Mouse (Mus musculus) small intestine, adult 2 months (tissue): ENCODE results near the gene Dmpk. TPM values are rescaled to one million over a fixed set of nuclear protein-coding genes. Genes with fewer than 3 reads are reported as not detected.

ENCODE experiments used
- H3K27ac ChIP-seq: fragments of 200-500 bp; 2 replicates; pipeline ENCODE4 v1.5.1; 2012; ENCODE audit warnings: low read depth, low read length, control low read depth, inconsistent platforms; ENCODE audit not compliant: insufficient read depth
- H3K27me3 ChIP-seq: fragments of 200-500 bp; 2 replicates; pipeline ENCODE4 v1.6.1; 2012; ENCODE audit warnings: mild to moderate bottlenecking, moderate library complexity, low read length, inconsistent platforms; ENCODE audit not compliant: control insufficient read depth, insufficient read depth
- H3K36me3 ChIP-seq: fragments of 200-500 bp; 2 replicates; pipeline ENCODE4 v1.6.1; 2012; ENCODE audit warnings: mild to moderate bottlenecking, low read length, control low read depth, inconsistent platforms; ENCODE audit not compliant: control insufficient read depth, insufficient read depth
- H3K4me1 ChIP-seq: fragments of 200-500 bp; 2 replicates; pipeline ENCODE4 v1.6.1; 2012; ENCODE audit warnings: low read length, inconsistent platforms, mixed read lengths; ENCODE audit not compliant: control insufficient read depth, insufficient read depth, insufficient read length
- H3K4me3 ChIP-seq: fragments of 200-500 bp; 2 replicates; pipeline ENCODE4 v1.5.1; 2012; ENCODE audit warnings: low read depth, mild to moderate bottlenecking, control low read depth, inconsistent platforms, low read length, moderate library complexity
- CTCF ChIP-seq: fragments of 200-500 bp; IDR thresholded peaks from 2 replicates; pipeline ENCODE4 v1.5.1; 2012; ENCODE audit warnings: low read depth, mild to moderate bottlenecking, control low read depth, inconsistent platforms, low read length, moderate library complexity, mixed read lengths; ENCODE audit not compliant: insufficient replicate concordance, insufficient read length; ENCODE audit errors: extremely low read depth
- POLR2A ChIP-seq: fragments of 200-500 bp; IDR thresholded peaks from 2 replicates; pipeline ENCODE4 v1.6.1; 2012; ENCODE audit warnings: low read depth, mild to moderate bottlenecking, control low read depth, inconsistent platforms, low read length, moderate library complexity
- WGBS: fragments of 180-500 bp; shearing (Covaris S2); methylation state at CpG from one replicate; pipeline ENCODE4 v1.1.7; 2018; 5-methylcytosine and 5-hydroxymethylcytosine counted together
- polyA plus RNA-seq: library from polyadenylated mRNA; depleted of rRNA; stranded (reverse); fragments of >200 nt; gene quantifications from 2 replicates; pipeline ENCODE4 v1.2.3, GENCODE M21; 2012

Gene Dmpk
- polyA plus RNA-seq, 1 experiment, result 353 TPM

GRCm38 (mm10) chr7:19075723-19076585, 7.7 kb upstream of the Dmpk start, which contains the start of gene Dmwd:
Gene Dmwd, plus strand, starts transcription at chr7:19076227.
- Histone ChIP-seq H3K36me3 (no peaks in the 10 kb centered on the region), H3K4me1 (peaks cover 10% of the 10 kb centered on the region), H3K4me3 (peak within 1 kb of the TSS; percentile 62), H3K27me3 (peaks cover 6% of the 10 kb centered on the region; the same call in 1 of the 2 replicates), H3K27ac (no peak within 1 kb of the TSS)
- no peak for TF ChIP-seq POLR2A
- TF ChIP-seq CTCF, result no peak
- under 1% methylated on average over 84 of the region's 91 CpGs for WGBS

- TF ChIP-seq POLR2A, result no peak
- TF ChIP-seq CTCF, result no peak
- Histone ChIP-seq H3K27ac (no peak overlapping the region), H3K4me3 (peak overlapping the region; percentile 62), H3K36me3 (no peaks in the 10 kb centered on the region), H3K27me3 (peaks cover 6% of the 10 kb centered on the region; the same call in 1 of the 2 replicates), H3K4me1 (peaks cover 10% of the 10 kb centered on the region)
- WGBS, result 5% methylated on average over 22 of the region's 22 CpGs
These were observed 7.1 kb upstream of the Dmpk start for GRCm38 (mm10) chr7:19076586-19076991.

- Histone ChIP-seq H3K27me3 (peaks cover 6% of the 10 kb centered on the region), H3K36me3 (no peaks in the 10 kb centered on the region), H3K4me1 (peaks cover 10% of the 10 kb centered on the region), H3K4me3 (no peak overlapping the region), H3K27ac (no peak overlapping the region)
- TF ChIP-seq POLR2A, result no peak
- TF ChIP-seq CTCF, result no peak
- 84% methylated on average over 14 of the region's 14 CpGs for WGBS
These were observed 5.9 kb upstream of the Dmpk start for GRCm38 (mm10) chr7:19077761-19078160.

GRCm38 (mm10) chr7:19078732-19079131, 4.9 kb upstream of the Dmpk start:
- Histone ChIP-seq H3K36me3 (no peaks in the 10 kb centered on the region), H3K4me3 (no peak overlapping the region), H3K27me3 (peaks cover 6% of the 10 kb centered on the region), H3K27ac (no peak overlapping the region), H3K4me1 (peaks cover 10% of the 10 kb centered on the region)
- TF ChIP-seq POLR2A, result no peak
- no peak for TF ChIP-seq CTCF
- 89% methylated on average over 3 of the region's 3 CpGs for whole genome bisulfite sequencing

- 92% methylated on average over 19 of the region's 19 CpGs for WGBS
- Histone ChIP-seq H3K27me3 (peaks cover 6% of the 10 kb centered on the region), H3K36me3 (no peaks in the 10 kb centered on the region), H3K4me3 (no peak overlapping the region), H3K4me1 (peaks cover 19% of the 10 kb centered on the region), H3K27ac (no peak overlapping the region)
- no peak for TF ChIP-seq POLR2A
- TF ChIP-seq CTCF, result no peak
These were observed 3.1 kb upstream of the Dmpk start for GRCm38 (mm10) chr7:19080451-19080950.

- 74% methylated on average over 4 of the region's 4 CpGs for WGBS
- Histone ChIP-seq H3K4me3 (no peak overlapping the region), H3K27ac (peak overlapping the region; percentile 9; the same call in 1 of the 2 replicates), H3K4me1 (peaks cover 18% of the 10 kb centered on the region), H3K27me3 (no peaks in the 10 kb centered on the region; the same call in 1 of the 2 replicates), H3K36me3 (no peaks in the 10 kb centered on the region)
- TF ChIP-seq CTCF (no peak), POLR2A (no peak)
These were observed 1.5 kb upstream of the Dmpk start for GRCm38 (mm10) chr7:19082171-19082570.

GRCm38 (mm10) chr7:19083096-19083495, 553 bp upstream of the Dmpk start:
- Histone ChIP-seq H3K36me3 (no peaks in the 10 kb centered on the region), H3K4me1 (peaks cover 17% of the 10 kb centered on the region), H3K27me3 (no peaks in the 10 kb centered on the region; the same call in 1 of the 2 replicates), H3K27ac (0 out of 2 replicates have a peak overlapping the region, but pooled peaks have one; percentile 34), H3K4me3 (no peak overlapping the region)
- TF ChIP-seq CTCF (no peak), POLR2A (no peak)
- WGBS, result 38% methylated on average over 6 of the region's 6 CpGs
